Mouse (Mus musculus): ENCODE results near the gene Tmem220.

DNA sequence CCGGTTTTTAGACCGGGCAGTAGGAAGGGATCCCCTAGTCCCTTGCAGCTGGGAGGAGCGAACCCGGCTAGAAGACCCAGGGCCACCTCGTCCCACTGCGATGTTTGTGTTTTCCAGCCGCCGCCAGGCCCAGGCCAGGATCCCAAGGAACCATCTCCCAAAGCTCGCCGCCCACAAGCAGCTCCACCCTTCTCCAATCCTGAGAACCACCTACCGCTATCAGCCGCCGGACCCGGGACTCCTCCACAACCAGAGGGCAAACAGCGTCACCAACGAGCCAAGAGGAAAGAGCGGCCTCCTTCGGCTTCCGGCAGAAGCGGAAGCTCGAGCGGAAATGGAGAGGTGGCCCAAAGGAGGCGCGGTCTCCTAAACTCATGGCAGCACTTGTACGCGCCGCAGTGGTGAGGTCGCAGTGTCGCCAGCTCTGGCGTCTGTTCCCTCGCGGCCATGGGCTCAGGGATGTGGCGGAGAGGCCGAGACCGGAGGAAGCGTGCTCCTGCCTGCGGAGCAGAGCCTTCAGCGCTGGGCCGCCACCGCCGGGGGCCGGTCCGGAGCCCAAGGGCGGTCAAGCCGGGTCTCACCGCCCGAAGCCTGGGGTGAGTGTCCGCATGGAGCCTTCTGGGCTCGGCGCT lies 27.5 kb downstream of the Tmem220 start, which contains the start of the genes Adprm and Sco1:
- TF ChIP-seq CTCF (IDR thresholded peaks at IDR 0.05) (peak; percentile 63), EP300 (IDR thresholded peaks at IDR 0.05) (no peak)
